Mouse (Mus musculus): ENCODE measurements at regions not wholly inside any gene's neighbourhood (a gene's known extent, or its start where the extent isn't known, plus 50 kb on each side); places are given as distances from the start of the nearest gene placed in this dataset.

GRCm38 (mm10) chr12:28380203-28380602 lies 172.0 kb downstream of the Dcdc2c start:
- DNase-seq: no peak

- no peak for DNase-seq
These were observed 174.2 kb downstream of the Dcdc2c start for GRCm38 (mm10) chr12:28377968-28378367.

- DNase-seq: no peak
These were observed 174.8 kb downstream of the Dcdc2c start for GRCm38 (mm10) chr12:28377373-28377772.

GRCm38 (mm10) chr12:28376770-28377169 lies 175.4 kb downstream of the Dcdc2c start:
- no peak for DNase-seq

GRCm38 (mm10) chr12:28365304-28365703 lies 186.9 kb downstream of the Dcdc2c start:
- peak; percentile 2 for DNase-seq

GRCm38 (mm10) chr12:28358737-28359333 lies 193.4 kb downstream of the Dcdc2c start:
- no peak for DNase-seq

- no peak for DNase-seq
These were observed 194.4 kb downstream of the Dcdc2c start for GRCm38 (mm10) chr12:28357764-28358163.

- DNase-seq: no peak
These were observed 199.1 kb downstream of the Dcdc2c start for GRCm38 (mm10) chr12:28353140-28353539.

GRCm38 (mm10) chr12:28352571-28352970 lies 199.6 kb downstream of the Dcdc2c start:
- no peak for DNase-seq

GRCm38 (mm10) chr12:28342735-28343134 lies 209.5 kb downstream of the Dcdc2c start:
- DNase-seq: no peak

- DNase-seq: no peak
These were observed 219.6 kb downstream of the Dcdc2c start for GRCm38 (mm10) chr12:28332591-28332990.

GRCm38 (mm10) chr12:28331843-28332242 lies 220.4 kb downstream of the Dcdc2c start:
- DNase-seq: no peak

- DNase-seq: no peak
These were observed 228.5 kb downstream of the Dcdc2c start for GRCm38 (mm10) chr12:28323659-28324058.

- no peak for DNase-seq
These were observed 243.0 kb downstream of the Dcdc2c start for GRCm38 (mm10) chr12:28309226-28309625.

- DNase-seq: no peak
These were observed 250.1 kb downstream of the Dcdc2c start for GRCm38 (mm10) chr12:28302038-28302581.

GRCm38 (mm10) chr12:28288376-28288896 lies 263.8 kb downstream of the Dcdc2c start:
- DNase-seq: no peak

GRCm38 (mm10) chr12:28255524-28255923 lies 296.7 kb downstream of the Dcdc2c start:
- DNase-seq: no peak

GRCm38 (mm10) chr12:28250526-28250925 lies 301.7 kb downstream of the Dcdc2c start:
- DNase-seq: no peak

GRCm38 (mm10) chr12:28248749-28249148 lies 303.4 kb downstream of the Dcdc2c start:
- DNase-seq: peak; percentile 34

GRCm38 (mm10) chr12:28248287-28248686 lies 303.9 kb downstream of the Dcdc2c start:
- no peak for DNase-seq

GRCm38 (mm10) chr12:28238016-28238415 lies 314.2 kb downstream of the Dcdc2c start:
- no peak for DNase-seq

- no peak for DNase-seq
These were observed 315.2 kb downstream of the Dcdc2c start for GRCm38 (mm10) chr12:28237041-28237440.

GRCm38 (mm10) chr12:28202847-28203246 lies 349.4 kb downstream of the Dcdc2c start:
- no peak for DNase-seq

- no peak for DNase-seq
These were observed 365.5 kb downstream of the Dcdc2c start for GRCm38 (mm10) chr12:28186695-28187094.

- DNase-seq: no peak
These were observed 370.9 kb downstream of the Dcdc2c start for GRCm38 (mm10) chr12:28181265-28181664.
